In the genomic region with DNA sequence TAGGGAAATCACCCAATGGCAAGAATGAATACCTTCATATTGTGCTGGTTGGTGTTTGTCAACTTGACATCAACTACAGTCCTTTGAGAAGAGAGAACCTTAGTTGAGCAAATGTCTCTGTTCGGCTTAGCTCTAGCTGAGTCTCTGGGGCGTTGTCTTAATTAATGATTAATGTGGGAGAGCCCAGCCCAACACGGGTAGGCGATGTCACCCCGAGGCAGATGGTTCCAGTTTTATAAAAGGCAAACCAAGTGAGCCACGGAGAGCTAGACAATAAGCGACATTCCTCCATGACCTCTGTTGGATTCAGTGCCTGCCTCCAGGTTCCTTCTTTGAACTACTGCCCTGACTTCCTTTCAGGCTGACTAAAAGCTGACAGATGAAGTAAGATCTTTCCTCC, we compare ENCODE assay signal across 28 mouse cellular contexts. TPM values are rescaled to one million over a fixed set of nuclear protein-coding genes. Genes with fewer than 3 reads are reported as not detected.
DNase-seq lines count a peak whose midpoint lies in the region; ATAC-seq and TF ChIP-seq lines count a peak whose summit lies in the region.
"Had no signal": no experiment of that assay in that cellular context is flagged by ENCODE, and none has a peak within 500 bp of the region (broad histone marks: within the 10 kb centered on the region; RNA-seq: fewer than 3 reads in every experiment).

No protein-coding gene starts in this region.

- H3K27me3 ChIP-seq in liver, postnatal 0 days (ENCODE audit: insufficient read depth, low read length): no peaks in the 10 kb centered on the region
- H3K27me3 ChIP-seq in liver, embryonic 11.5 days (replicated peaks; ENCODE audit: control insufficient read depth, insufficient read depth, low read length): no peaks in the 10 kb centered on the region
- H3K27me3 ChIP-seq in intestine, embryonic 14.5 days (replicated peaks; ENCODE audit: control insufficient read depth, insufficient read depth, low read length): no peaks in the 10 kb centered on the region
- H3K27me3 ChIP-seq in intestine, postnatal 0 days (replicated peaks; ENCODE audit: control insufficient read depth, insufficient read depth, low read length): no peaks in the 10 kb centered on the region
- no peaks in the 10 kb centered on the region for H3K27me3 ChIP-seq in forebrain, embryonic 10.5 days (ENCODE audit: poor library complexity, severe bottlenecking)
- H3K27me3 ChIP-seq: CH12.LX; heart, embryonic 12.5 days; heart, embryonic 15.5 days; hindbrain, embryonic 13.5 days had no signal

- 73% methylated on average over 7 of the region's 7 CpGs for WGBS in liver, postnatal 0 days (ENCODE audit: insufficient replicate concordance)
- 80% methylated on average over 7 of the region's 7 CpGs for WGBS in liver, embryonic 11.5 days
- WGBS in intestine, embryonic 14.5 days: 64% methylated on average over 7 of the region's 7 CpGs
- WGBS in intestine, postnatal 0 days: 36% methylated on average over 7 of the region's 7 CpGs
- 83% methylated on average over 7 of the region's 7 CpGs for WGBS in forebrain, embryonic 10.5 days

- no peaks in the 10 kb centered on the region for H3K4me1 ChIP-seq in liver, postnatal 0 days (ENCODE audit: insufficient read depth)
- H3K4me1 ChIP-seq in liver, embryonic 11.5 days (replicated peaks; ENCODE audit: control insufficient read depth, insufficient read depth, low read length): no peaks in the 10 kb centered on the region
- H3K4me1 ChIP-seq in intestine, embryonic 14.5 days (replicated peaks; ENCODE audit: control insufficient read depth, insufficient read depth, low read length): no peaks in the 10 kb centered on the region
- H3K4me1 ChIP-seq in intestine, postnatal 0 days (replicated peaks; ENCODE audit: control insufficient read depth, insufficient read depth, low read length): peaks cover 5% of the 10 kb centered on the region
- no peaks in the 10 kb centered on the region for H3K4me1 ChIP-seq in forebrain, embryonic 10.5 days
- H3K4me1 ChIP-seq: heart, embryonic 15.5 days; hindbrain, embryonic 10.5 days had no signal

- H3K27ac ChIP-seq in liver, postnatal 0 days (ENCODE audit: low read depth): 0 out of 2 replicates have a peak overlapping the region, but pooled peaks have one; percentile 81
- no peak overlapping the region for H3K27ac ChIP-seq in liver, embryonic 11.5 days (ENCODE audit: low read depth, low read length)
- no peak overlapping the region for H3K27ac ChIP-seq in intestine, embryonic 14.5 days (ENCODE audit: low read depth)
- H3K27ac ChIP-seq in intestine, postnatal 0 days (ENCODE audit: low read depth, low read length): no peak overlapping the region
- no peak overlapping the region for H3K27ac ChIP-seq in forebrain, embryonic 10.5 days
- H3K27ac ChIP-seq: heart, embryonic 15.5 days; hindbrain, embryonic 10.5 days; hindbrain, embryonic 13.5 days had no signal

- no peaks in the 10 kb centered on the region for H3K36me3 ChIP-seq in liver, postnatal 0 days (replicated peaks; ENCODE audit: insufficient read depth, low read length)
- no peaks in the 10 kb centered on the region for H3K36me3 ChIP-seq in liver, embryonic 11.5 days (ENCODE audit: control insufficient read depth, insufficient read depth, low read length)
- H3K36me3 ChIP-seq in intestine, embryonic 14.5 days (ENCODE audit: control insufficient read depth, insufficient read depth, low read length): no peaks in the 10 kb centered on the region
- no peaks in the 10 kb centered on the region for H3K36me3 ChIP-seq in intestine, postnatal 0 days (ENCODE audit: control insufficient read depth, insufficient read depth)
- no peaks in the 10 kb centered on the region for H3K36me3 ChIP-seq in forebrain, embryonic 10.5 days (replicated peaks)
- H3K36me3 ChIP-seq: heart, embryonic 12.5 days; heart, embryonic 15.5 days; hindbrain, embryonic 10.5 days had no signal

- no peak overlapping the region for H3K9ac ChIP-seq in liver, postnatal 0 days (replicated peaks)
- H3K9ac ChIP-seq in liver, embryonic 11.5 days (ENCODE audit: low read depth, low read length): no peak overlapping the region
- H3K9ac ChIP-seq in intestine, embryonic 14.5 days (ENCODE audit: low read length): no peak overlapping the region
- no peak overlapping the region for H3K9ac ChIP-seq in intestine, postnatal 0 days (ENCODE audit: low read depth, low read length)
- H3K9ac ChIP-seq: forebrain, postnatal 0 days; heart, embryonic 12.5 days; heart, embryonic 15.5 days; hindbrain, embryonic 13.5 days had no signal

- no peak overlapping the region for H3K4me2 ChIP-seq in liver, postnatal 0 days (ENCODE audit: low read depth, low read length)
- no peak overlapping the region for H3K4me2 ChIP-seq in liver, embryonic 11.5 days
- no peak overlapping the region for H3K4me2 ChIP-seq in intestine, embryonic 14.5 days (ENCODE audit: low read length)
- peak overlapping the region; percentile 27 for H3K4me2 ChIP-seq in intestine, postnatal 0 days (replicated peaks; ENCODE audit: low read depth)
- H3K4me2 ChIP-seq: heart, embryonic 12.5 days; heart, embryonic 15.5 days; hindbrain, embryonic 13.5 days had no signal

- H3K9me3 ChIP-seq in liver, postnatal 0 days (ENCODE audit: low read length): no peaks in the 10 kb centered on the region
- no peaks in the 10 kb centered on the region for H3K9me3 ChIP-seq in liver, embryonic 11.5 days (ENCODE audit: control insufficient read depth, low read length)
- no peaks in the 10 kb centered on the region for H3K9me3 ChIP-seq in intestine, embryonic 14.5 days (ENCODE audit: control insufficient read depth, low read length)
- H3K9me3 ChIP-seq in intestine, postnatal 0 days (ENCODE audit: control insufficient read depth): no peaks in the 10 kb centered on the region
- no peaks in the 10 kb centered on the region for H3K9me3 ChIP-seq in forebrain, embryonic 10.5 days
- H3K9me3 ChIP-seq: heart, embryonic 12.5 days; heart, embryonic 15.5 days; hindbrain, embryonic 10.5 days; hindbrain, embryonic 13.5 days had no signal

- TF ChIP-seq CTCF in liver, postnatal 0 days (IDR thresholded peaks at IDR 0.05; ENCODE audit: low read depth): no peak
- TF ChIP-seq CTCF in intestine, postnatal 0 days (IDR thresholded peaks at IDR 0.05; ENCODE audit: low read depth): no peak

- DNase-seq in kidney, adult 9 months: peak; percentile 25
- no peak for DNase-seq in kidney, adult 8-10 months
- DNase-seq in liver, postnatal 0 days: no peak
- DNase-seq in liver, embryonic 11.5 days (ENCODE audit: low spot score): no peak
- peak; percentile 38 for DNase-seq in intestine, embryonic 14.5 days (ENCODE audit: low spot score)
- DNase-seq in embryo, embryonic 10.5 days (ENCODE audit: low spot score): no peak
- DNase-seq in forebrain, embryonic 10.5 days (ENCODE audit: extremely low spot score, low spot score): no peak
- DNase-seq: adrenal gland, adult 2 months; adrenal gland, postnatal 14 days; B cell, adult 2 months; cerebellum, adult 11 months; cerebellum, adult 2 months; cerebellum, adult 9-11 months; cerebellum, postnatal 36 days; forebrain, postnatal 0 days; gastrocnemius, postnatal 25 days; heart, adult 18-20 months; heart, postnatal 10 days; heart, postnatal 36 days had no signal

- H3K4me3 ChIP-seq in liver, postnatal 0 days (ENCODE audit: low read depth, low read length): no peak overlapping the region
- no peak overlapping the region for H3K4me3 ChIP-seq in liver, embryonic 11.5 days (ENCODE audit: low read depth, low read length)
- H3K4me3 ChIP-seq in intestine, embryonic 14.5 days (ENCODE audit: low read depth, low read length): no peak overlapping the region
- no peak overlapping the region for H3K4me3 ChIP-seq in intestine, postnatal 0 days (ENCODE audit: low read depth, low read length)
- no peak overlapping the region for H3K4me3 ChIP-seq in forebrain, embryonic 10.5 days
- H3K4me3 ChIP-seq: heart, embryonic 12.5 days; heart, embryonic 15.5 days; hindbrain, embryonic 10.5 days; hindbrain, embryonic 13.5 days had no signal

- TF ChIP-seq EP300 in liver, postnatal 0 days (IDR thresholded peaks at IDR 0.05; ENCODE audit: low read depth): no peak

- peak; percentile 56 for ATAC-seq in liver, postnatal 0 days
- no peak for ATAC-seq in liver, embryonic 11.5 days (replicated peaks; ENCODE audit: low FRiP score)
- ATAC-seq in intestine, embryonic 14.5 days (replicated peaks; ENCODE audit: low FRiP score, low TSS enrichment, low read depth): 0 out of 2 replicates have a peak, but pooled peaks have one; percentile 14
- ATAC-seq in intestine, postnatal 0 days: peak; percentile 75
- ATAC-seq: forebrain, embryonic 14.5 days; forebrain, postnatal 0 days; hindbrain, embryonic 16.5 days had no signal

RNA-seq across cellular contexts. Expression of gene Minar1, which starts 15.6 kb away (rescaled TPM):
- 0.01 and 0.04 TPM in 2 replicates for polyA plus RNA-seq in liver, postnatal 0 days (2015; fragmentation: Nextera tagmentation; extraction: Ambion mirVana)
- polyA plus RNA-seq in liver, embryonic 11.5 days (2014; fragmentation: Nextera tagmentation; extraction: Ambion mirVana): 0.05 and 0.09 TPM in 2 replicates
- 0.12 and 0.15 TPM in 2 replicates for polyA plus RNA-seq in intestine, embryonic 14.5 days (2014; fragmentation: Nextera tagmentation; extraction: Ambion mirVana)
- polyA plus RNA-seq in intestine, postnatal 0 days (2015; fragmentation: Nextera tagmentation; extraction: Ambion mirVana): 0.08 TPM in 2 replicates
- polyA plus RNA-seq in forebrain, embryonic 10.5 days (2016; fragmentation: Nextera tagmentation; extraction: Ambion mirVana): 0.04 and 0.20 TPM in 2 replicates
- polyA plus RNA-seq: adrenal gland, adult 2 months; forebrain, embryonic 11.5 days had no signal

Comparison
In these comparisons a context has a peak if more than half of its experiments do, and no peak if none do; other contexts are left out.
1. DNase-seq: peak in kidney, adult 9 months (single experiment) and intestine, embryonic 14.5 days (single experiment); none in kidney, adult 8-10 months (0 of 2), liver, postnatal 0 days (single experiment), liver, embryonic 11.5 days (single experiment), embryo, embryonic 10.5 days (single experiment) and forebrain, embryonic 10.5 days (single experiment).